Mouse (Mus musculus) intestine, embryonic 16.5 days (tissue): ENCODE measurements around the gene Kncn. TPM values are rescaled to one million over a fixed set of nuclear protein-coding genes. Genes with fewer than 3 reads are reported as not detected.

Source experiments
- ATAC-seq: fragments of 200-750 bp; cut with Nextera tagmentation; 2 replicates; pipeline ENCODE4 v1.8.0; 2017; ENCODE audit warnings: moderate TSS enrichment, moderate library complexity
- H3K27ac ChIP-seq: fragments of 300-500 bp; sonication (generic); 2 replicates; pipeline ENCODE4 v1.5.1; 2014; ENCODE audit warnings: mild to moderate bottlenecking, low read length
- H3K27me3 ChIP-seq: fragments of 300-500 bp; sonication (generic); replicated peaks from 2 replicates; pipeline ENCODE4 v1.6.1; 2014; ENCODE audit warnings: low read length, control low read depth, mixed read lengths; ENCODE audit not compliant: control insufficient read depth, insufficient read depth
- H3K36me3 ChIP-seq: fragments of 300-500 bp; sonication (generic); 2 replicates; pipeline ENCODE4 v1.6.1; 2014; ENCODE audit warnings: low read length, control low read depth; ENCODE audit not compliant: control insufficient read depth, insufficient read depth
- H3K4me1 ChIP-seq: fragments of 300-500 bp; sonication (generic); 2 replicates; pipeline ENCODE4 v1.6.1; 2014; ENCODE audit warnings: low read length, control low read depth, mixed read lengths; ENCODE audit not compliant: control insufficient read depth, insufficient read depth
- H3K4me2 ChIP-seq: fragments of 300-500 bp; sonication (generic); 2 replicates; pipeline ENCODE4 v1.6.1; 2014; ENCODE audit warnings: low read depth, low read length, control low read depth
- H3K4me3 ChIP-seq: fragments of 300-500 bp; sonication (generic); 2 replicates; pipeline ENCODE4 v1.5.1; 2014; ENCODE audit warnings: mild to moderate bottlenecking, low read length
- H3K9ac ChIP-seq: fragments of 300-500 bp; sonication (generic); 2 replicates; pipeline ENCODE4 v1.6.1; 2014; ENCODE audit warnings: low read depth, low read length
- H3K9me3 ChIP-seq: fragments of 300-500 bp; sonication (generic); 2 replicates; pipeline ENCODE4 v1.6.1; 2016; ENCODE audit warnings: low read length, control low read depth; ENCODE audit not compliant: control insufficient read depth
- WGBS: fragments of 180-500 bp; shearing (Covaris S2); extraction: QIAGEN DNeasy Blood & Tissue Kit; methylation state at CpG from one replicate; pipeline ENCODE4 v1.1.7; 2014; 5-methylcytosine and 5-hydroxymethylcytosine counted together
- polyA plus RNA-seq: library from polyadenylated mRNA; unstranded; fragments of >200 nt; fragmentation: Nextera tagmentation; extraction: Ambion mirVana; gene quantifications from 2 replicates; pipeline ENCODE4 v1.2.1, GENCODE M21; 2015

Kncn gene
- polyA plus RNA-seq, 1 experiment from 2014 or later: not detected

GRCm38 (mm10) chr4:115937061-115937976 is 53.1 kb downstream of the Kncn start:
- Histone ChIP-seq H3K4me2 (no peak overlapping the region), H3K27me3 (peaks cover 92% of the 10 kb centered on the region), H3K9ac (no peak overlapping the region), H3K4me3 (no peak overlapping the region), H3K4me1 (peaks cover 7% of the 10 kb centered on the region), H3K9me3 (no peaks in the 10 kb centered on the region), H3K36me3 (no peaks in the 10 kb centered on the region), H3K27ac (no peak overlapping the region)
- 5% methylated on average over 19 of the region's 19 CpGs for WGBS
- no peak for ATAC-seq

DNA sequence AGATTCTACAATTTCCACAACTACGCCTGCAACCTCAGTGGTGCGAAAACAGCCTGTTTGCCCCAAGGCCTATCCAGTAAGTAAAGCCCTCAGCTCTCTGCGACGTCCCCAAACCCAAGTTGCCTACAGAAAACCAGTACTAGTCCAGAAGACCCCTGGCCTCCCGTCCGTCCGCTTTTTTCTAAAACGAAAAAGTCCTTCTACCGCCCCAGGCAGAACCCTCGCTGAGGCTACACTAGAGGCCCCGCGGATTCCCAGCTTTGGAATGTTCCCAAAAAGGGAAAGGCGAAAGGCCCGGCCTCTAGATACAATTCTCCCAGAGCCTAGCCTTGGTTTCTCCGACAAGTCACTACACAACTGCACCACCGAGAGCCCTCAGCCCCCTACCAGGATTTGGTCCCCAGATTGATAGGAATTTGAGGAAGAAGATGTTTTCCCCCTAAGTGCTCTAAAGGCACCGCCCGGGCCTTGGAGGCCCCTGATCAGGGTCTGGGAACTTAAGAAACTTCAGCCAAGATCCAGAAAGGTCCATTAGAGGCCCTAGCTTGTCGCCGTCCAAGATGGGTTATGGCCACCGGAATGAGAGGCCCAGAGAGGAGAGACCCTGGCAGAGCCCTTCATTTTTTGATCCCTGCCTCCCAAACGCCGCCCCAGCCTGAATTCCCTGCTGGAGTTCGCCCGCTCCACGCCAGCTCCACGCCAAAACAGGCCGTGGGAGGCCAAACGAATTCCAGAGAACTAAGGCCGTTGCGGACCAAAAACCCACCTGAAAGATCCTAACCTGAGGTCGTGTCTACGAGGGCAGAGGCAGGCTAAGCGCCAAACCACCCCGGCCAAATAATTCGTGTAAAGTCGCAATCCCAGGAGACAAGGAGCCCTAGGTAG is 54.3 kb downstream of the Kncn start:
- no peak overlapping the region for H3K27ac ChIP-seq
- H3K27me3 ChIP-seq: peaks cover 95% of the 10 kb centered on the region
- H3K9me3 ChIP-seq: no peaks in the 10 kb centered on the region
- 3% methylated on average over 37 of the region's 37 CpGs for WGBS
- H3K4me1 ChIP-seq: peaks cover 7% of the 10 kb centered on the region
- no peak overlapping the region for H3K4me3 ChIP-seq
- no peak overlapping the region for H3K4me2 ChIP-seq
- ATAC-seq: no peak
- H3K36me3 ChIP-seq: no peaks in the 10 kb centered on the region
- H3K9ac ChIP-seq: no peak overlapping the region

Other genes with a start within 250 kb of the Kncn start
- 2.1 and 2.4 TPM in 2 replicates for gene Cyp4b1, start 236.7 kb upstream of the Kncn start, polyA plus RNA-seq
- gene Efcab14, start 146.7 kb upstream of the Kncn start, polyA plus RNA-seq: 32.9 and 33.3 TPM in 2 replicates
- gene Tex38, start 103.4 kb upstream of the Kncn start, polyA plus RNA-seq: 0.23 and 0.34 TPM in 2 replicates
- gene Atpaf1, start 99.6 kb upstream of the Kncn start, polyA plus RNA-seq: 47.5 and 52.8 TPM in 2 replicates
- gene Mob3c, start 56.3 kb upstream of the Kncn start, polyA plus RNA-seq: 15.7 and 18.2 TPM in 2 replicates
- gene Mknk1, start 45.2 kb upstream of the Kncn start, polyA plus RNA-seq: 29.4 and 30.1 TPM in 2 replicates
- not detected in 2 replicates for gene 6430628N08Rik, start 6.3 kb downstream of the Kncn start, polyA plus RNA-seq
- gene Dmbx1, start 55.5 kb downstream of the Kncn start, polyA plus RNA-seq: not detected in 2 replicates
- 83.7 and 108 TPM in 2 replicates for gene Faah, start 133.5 kb downstream of the Kncn start, polyA plus RNA-seq
- gene Nsun4, start 169.5 kb downstream of the Kncn start, polyA plus RNA-seq: 39.8 and 41.7 TPM in 2 replicates
- gene Uqcrh, start 190.7 kb downstream of the Kncn start, polyA plus RNA-seq: 745 and 751 TPM in 2 replicates
- 77.4 and 79.3 TPM in 2 replicates for gene Lrrc41, start 190.9 kb downstream of the Kncn start, polyA plus RNA-seq
- 21.7 and 24.4 TPM in 2 replicates for gene Rad54l, start 239.3 kb downstream of the Kncn start, polyA plus RNA-seq
- gene Pomgnt1, start 239.4 kb downstream of the Kncn start, polyA plus RNA-seq: 35.2 and 39.9 TPM in 2 replicates